Mouse (Mus musculus) lung, postnatal 10 days (tissue): ENCODE data around the gene Ang6.
A peak's percentile ranks its signal among the peaks of the same experiment; 100 is the strongest.
"Not testable (repeated sequence)": the region's sequence is repeated elsewhere in the genome, so short reads cannot be mapped to it uniquely, and the experiment has no call there.

Experiments used
- DNase-seq: peaks from one replicate; pipeline ENCODE4 v3.0.0; 2021

The Ang6 gene

DNA sequence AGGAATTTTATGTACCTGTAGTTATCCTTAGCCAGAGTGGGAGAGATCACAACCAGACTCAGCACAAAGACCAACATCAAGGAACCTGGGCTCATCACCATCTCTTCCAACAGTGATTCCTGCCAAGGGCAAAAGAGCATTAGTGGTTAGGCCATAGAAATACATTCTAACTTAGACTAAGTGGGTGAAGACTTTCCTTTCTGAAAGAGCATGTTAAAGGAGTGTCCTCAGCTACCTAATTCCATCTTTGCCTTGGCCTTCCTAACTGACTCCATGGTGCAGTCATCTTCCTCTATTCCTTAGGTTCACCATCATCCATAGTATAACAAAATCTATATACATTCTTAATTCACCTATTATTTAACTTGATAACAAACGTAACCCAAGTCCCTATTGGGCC lies at the start of gene Ang6:
TSS of gene Ang6 (minus strand) at position 101 of the 400 bp plus-strand sequence.
- no peak for DNase-seq

DNA sequence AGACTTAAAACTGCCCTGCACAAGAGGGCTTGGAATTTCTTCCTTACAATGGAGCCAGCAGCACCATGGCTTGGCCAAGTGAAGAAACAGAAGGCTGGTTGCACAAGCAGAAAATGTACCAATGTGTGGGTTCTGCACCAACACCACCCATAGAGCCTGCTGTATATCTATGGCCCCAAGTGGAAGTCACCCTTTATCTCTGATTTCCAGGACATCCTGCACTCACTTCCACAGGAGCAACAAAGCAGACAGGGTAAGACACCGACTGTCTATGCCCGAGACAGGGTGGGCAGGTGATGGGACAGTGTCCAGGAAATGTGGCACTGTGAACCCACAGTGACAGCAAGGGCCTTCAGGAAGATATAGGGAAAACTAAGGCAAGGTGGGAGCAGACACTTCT lies 44.5 kb upstream of the Ang6 start:
- not testable (repeated sequence) for DNase-seq

DNA sequence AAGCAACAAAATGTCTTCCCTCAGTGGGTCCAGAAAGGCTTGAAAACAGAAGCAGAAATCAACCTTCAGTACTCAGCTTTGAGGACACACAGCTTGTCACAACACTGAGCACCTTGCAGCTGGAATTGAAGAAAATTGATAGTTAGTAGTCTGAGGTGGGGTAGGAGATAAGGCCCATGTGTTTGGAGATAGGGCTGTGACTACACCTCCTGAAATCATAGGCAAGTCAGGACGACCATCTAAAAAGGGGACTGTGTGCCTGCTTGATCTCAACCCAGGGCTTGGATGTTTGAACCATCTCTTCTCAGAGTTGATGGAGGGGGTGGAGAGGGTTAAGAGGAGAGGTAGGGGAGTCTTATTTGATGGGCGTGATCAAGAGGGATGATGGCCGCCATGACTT lies 29.8 kb upstream of the Ang6 start:
- DNase-seq: not testable (repeated sequence)

DNA sequence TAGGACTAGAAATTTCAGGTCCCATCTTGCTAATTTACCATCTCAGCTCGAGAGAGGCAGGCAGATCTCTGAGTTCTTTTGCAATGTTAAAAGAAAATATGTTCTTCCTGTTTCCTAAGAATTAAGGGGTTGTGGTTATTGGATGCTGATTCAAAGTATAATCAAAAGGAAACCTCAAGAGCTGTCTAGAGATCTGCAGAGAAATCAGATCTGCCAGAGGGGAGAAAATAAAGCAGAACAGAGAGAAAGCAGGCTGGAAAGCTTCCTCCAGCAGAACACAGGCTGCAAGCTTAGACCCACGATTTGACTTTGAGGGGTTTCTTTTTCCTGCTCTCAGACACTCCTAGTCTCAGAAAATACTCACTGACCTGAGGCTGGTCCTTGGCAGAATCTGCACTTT lies 7.6 kb upstream of the Ang6 start:
- not testable (repeated sequence) for DNase-seq

DNA sequence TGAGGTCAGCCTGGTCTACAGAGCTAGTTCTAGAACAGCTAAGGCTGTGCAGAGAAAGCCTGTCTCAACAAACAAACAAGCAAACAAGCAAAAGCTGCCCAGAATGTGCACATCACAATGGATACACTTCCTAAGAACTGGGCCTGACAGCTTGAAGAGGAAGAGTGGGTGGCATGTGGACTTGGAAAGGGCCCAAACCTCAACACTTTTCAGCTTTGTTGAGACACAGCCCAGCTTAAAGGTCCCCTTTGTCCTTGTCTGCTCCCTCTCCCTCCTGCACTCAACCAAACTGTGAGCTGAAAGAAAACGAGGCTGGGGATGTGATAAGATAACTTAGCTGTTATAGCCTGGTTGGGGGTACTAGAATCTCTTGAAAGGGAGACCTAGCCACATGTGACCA lies 6.0 kb upstream of the Ang6 start:
- DNase-seq: not testable (repeated sequence)

DNA sequence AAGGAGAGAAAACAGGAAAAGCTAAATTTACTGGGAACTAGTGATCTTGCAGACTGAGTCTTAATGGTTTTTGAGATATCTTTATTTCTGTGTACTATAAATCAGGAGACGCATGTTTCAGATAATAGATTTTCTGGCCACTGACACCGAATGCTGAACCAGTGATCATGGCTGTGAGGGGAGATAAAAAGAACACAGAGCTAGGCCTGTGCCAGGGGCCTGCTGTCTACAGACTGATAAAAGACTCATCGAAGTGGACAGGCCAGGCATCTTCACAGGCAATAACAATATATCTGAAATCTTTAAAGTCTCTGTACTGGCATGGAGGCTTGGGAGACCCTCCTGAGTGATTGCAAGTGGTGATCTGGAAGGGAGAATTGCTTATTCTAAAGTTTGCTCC lies 469 bp downstream of the Ang6 start:
- no peak for DNase-seq

DNA sequence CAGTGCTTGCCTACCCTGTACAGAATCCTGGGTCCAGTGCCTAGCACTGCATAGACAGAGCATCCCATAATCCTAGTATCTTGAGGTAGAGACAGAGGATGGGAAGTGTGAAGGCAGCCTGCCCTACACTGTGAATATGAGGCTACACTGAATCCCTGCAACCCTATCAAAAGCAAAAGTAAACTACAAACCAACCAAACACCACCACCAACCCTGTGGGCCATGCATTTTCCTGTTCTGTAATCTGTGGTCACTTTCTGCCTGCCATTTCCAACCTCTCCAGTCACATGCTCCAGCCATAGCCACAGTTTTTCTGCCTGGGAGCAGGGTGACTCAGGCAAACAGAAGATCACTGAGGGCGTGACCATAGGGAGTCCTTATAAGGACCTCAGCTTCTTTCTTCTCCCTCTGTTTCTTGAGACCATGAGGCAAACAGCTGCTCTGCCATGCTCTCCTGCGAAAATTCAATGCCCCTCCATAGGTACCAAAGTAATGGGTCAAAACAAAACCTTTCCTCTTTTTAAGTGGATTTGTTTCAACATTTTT lies 3.5 kb downstream of the Ang6 start:
- not testable (repeated sequence) for DNase-seq

DNA sequence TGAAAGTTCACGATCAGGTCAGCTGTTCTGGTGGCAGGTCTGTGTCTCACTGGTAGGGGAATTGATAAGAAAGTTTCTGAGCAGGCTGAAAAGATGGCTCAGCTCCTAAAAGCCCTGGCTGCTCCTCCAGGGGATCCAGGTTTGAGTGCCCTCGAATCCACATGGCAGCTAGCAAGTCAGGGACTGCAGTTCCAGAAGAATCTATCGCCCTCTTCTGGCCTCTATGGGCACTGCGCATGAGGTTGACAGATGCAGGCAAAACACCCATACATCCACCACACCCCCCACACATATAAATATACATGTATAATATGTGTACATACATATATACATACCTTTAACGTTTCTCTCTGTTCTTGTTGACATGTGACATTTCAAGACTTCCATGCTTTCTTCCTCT lies 14.7 kb downstream of the Ang6 start:
- peak; percentile 77 for DNase-seq

DNA sequence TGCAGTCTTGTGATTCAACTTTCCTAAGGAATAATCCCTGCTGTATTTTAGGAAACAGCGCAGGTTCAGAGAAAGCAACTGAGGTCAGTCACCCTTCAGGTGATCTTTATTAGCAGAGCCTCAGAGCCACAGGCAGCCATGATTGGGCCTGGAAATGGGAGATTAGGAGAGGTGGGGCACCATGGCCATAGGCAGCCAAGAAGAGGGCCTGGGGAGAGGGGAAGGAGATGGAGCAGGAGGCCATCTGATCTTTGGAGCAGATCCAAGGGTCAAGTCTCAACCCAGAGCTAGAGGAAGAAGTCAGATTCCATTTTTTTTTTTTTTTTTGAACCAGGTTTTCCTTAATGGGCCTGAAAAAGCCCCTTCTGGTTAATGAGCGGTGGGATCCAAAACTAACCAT lies 15.9 kb downstream of the Ang6 start:
- no peak for DNase-seq

DNA sequence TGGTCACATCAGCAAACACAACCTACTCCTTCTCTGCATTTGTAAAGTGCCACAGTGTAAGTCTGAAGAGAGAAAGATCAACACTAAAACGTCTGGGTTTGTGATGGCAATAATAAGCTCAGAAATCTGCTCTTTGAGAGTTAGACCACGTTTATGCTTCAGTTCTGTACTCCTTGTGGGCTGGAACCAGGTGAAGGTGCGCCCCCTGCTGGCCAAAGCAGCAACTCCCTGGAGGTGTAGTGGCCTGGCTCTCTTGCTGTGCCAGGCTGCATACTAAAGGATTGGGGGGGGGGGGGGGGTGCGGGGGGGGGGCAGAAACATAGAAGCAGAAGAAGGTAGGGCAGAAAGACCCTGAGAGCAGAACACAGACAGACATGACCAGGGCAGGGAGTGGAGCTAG lies 18.2 kb downstream of the Ang6 start:
- peak; percentile 61 for DNase-seq

DNA sequence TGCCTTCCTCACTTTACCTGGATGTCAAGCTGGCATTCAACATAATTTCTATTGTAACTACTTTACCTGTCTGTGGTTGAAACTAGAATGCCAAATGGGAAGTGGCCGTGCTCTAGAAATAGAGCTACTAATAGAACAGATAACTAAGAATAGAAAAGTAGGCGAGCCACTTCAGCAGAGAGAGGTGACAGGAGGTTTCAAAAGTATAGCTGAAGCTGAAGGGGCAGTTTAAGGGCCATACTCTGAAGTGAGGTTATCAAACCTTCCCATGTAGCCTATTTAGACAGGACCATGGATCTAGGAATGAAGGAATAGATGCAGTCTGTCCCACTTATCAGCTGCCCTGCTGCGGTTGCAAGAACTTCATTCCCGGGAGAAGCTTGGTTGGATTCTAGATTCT lies 18.6 kb downstream of the Ang6 start:
- DNase-seq: no peak

DNA sequence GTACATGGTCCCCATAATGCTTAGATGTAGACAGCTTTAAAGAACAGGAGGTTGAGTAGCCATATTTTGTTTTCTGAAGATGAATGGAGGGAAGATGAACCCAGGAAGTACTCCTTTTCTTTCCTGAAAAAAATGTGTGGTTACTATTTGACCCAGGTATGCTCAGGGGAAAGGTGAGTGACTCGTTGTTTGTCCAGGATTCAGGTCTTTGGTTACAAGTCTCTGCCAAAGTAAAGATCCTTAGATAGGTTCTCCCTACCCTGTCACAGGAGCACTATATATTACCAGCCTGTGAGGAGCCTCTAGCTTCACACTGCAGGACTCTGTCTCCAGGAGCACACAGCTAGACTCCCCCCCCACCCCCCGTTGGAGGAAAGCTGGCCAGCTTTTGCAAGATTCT lies 45.3 kb downstream of the Ang6 start, which contains the start of gene Ang5:
TSS of gene Ang5 (plus strand) at position 301 of the 400 bp plus-strand sequence.
- not testable (repeated sequence) for DNase-seq

DNA sequence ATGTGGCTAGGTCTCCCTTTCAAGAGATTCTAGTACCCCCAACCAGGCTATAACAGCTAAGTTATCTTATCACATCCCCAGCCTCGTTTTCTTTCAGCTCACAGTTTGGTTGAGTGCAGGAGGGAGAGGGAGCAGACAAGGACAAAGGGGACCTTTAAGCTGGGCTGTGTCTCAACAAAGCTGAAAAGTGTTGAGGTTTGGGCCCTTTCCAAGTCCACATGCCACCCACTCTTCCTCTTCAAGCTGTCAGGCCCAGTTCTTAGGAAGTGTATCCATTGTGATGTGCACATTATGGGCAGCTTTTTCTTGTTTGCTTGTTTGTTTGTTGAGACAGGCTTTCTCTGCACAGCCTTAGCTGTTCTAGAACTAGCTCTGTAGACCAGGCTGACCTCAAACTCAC lies 47.0 kb downstream of the Ang6 start:
- DNase-seq: not testable (repeated sequence)

DNA sequence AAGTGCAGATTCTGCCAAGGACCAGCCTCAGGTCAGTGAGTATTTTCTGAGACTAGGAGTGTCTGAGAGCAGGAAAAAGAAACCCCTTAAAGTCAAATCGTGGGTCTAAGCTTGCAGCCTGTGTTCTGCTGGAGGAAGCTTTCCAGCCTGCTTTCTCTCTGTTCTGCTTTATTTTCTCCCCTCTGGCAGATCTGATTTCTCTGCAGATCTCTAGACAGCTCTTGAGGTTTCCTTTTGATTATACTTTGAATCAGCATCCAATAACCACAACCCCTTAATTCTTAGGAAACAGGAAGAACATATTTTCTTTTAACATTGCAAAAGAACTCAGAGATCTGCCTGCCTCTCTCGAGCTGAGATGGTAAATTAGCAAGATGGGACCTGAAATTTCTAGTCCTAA lies 48.7 kb downstream of the Ang6 start:
- not testable (repeated sequence) for DNase-seq
